Mouse (Mus musculus) right cerebral cortex, postnatal 4 days (tissue): ENCODE measurements at regions not wholly inside any gene's neighbourhood (a gene's known extent, or its start where the extent isn't known, plus 50 kb on each side); places are given as distances from the start of the nearest gene placed in this dataset.
A peak's percentile ranks its signal among the peaks of the same experiment; 100 is the strongest.
"Not testable (repeated sequence)": the region's sequence is repeated elsewhere in the genome, so short reads cannot be mapped to it uniquely, and the experiment has no call there.

Source experiments
- DNase-seq: peaks from one replicate; pipeline ENCODE4 v3.0.0-alpha.2; 2022

GRCm38 (mm10) chr12:119708715-119709114 lies 236.9 kb upstream of the Tmem196 start:
- not testable (repeated sequence) for DNase-seq

GRCm38 (mm10) chr12:119730789-119731188 lies 214.8 kb upstream of the Tmem196 start:
- DNase-seq: no peak

- no peak for DNase-seq
Measured at GRCm38 (mm10) chr12:119762580-119762979, 183.0 kb upstream of the Tmem196 start.

- no peak for DNase-seq
Measured at GRCm38 (mm10) chr12:119763292-119763976, 182.2 kb upstream of the Tmem196 start.

- no peak for DNase-seq
Measured at GRCm38 (mm10) chr12:119777559-119777958, 168.1 kb upstream of the Tmem196 start.

GRCm38 (mm10) chr12:119807692-119808091 lies 137.9 kb upstream of the Tmem196 start:
- DNase-seq: no peak

GRCm38 (mm10) chr12:119816225-119816624 lies 129.4 kb upstream of the Tmem196 start:
- DNase-seq: no peak

GRCm38 (mm10) chr12:119839119-119839518 lies 106.5 kb upstream of the Tmem196 start:
- DNase-seq: peak; percentile 16

- no peak for DNase-seq
Measured at GRCm38 (mm10) chr12:119881744-119882143, 63.9 kb upstream of the Tmem196 start.

- DNase-seq: no peak
Measured at GRCm38 (mm10) chr12:119890030-119890429, 55.6 kb upstream of the Tmem196 start.
